Comparison of ENCODE assay signal across 28 mouse cellular contexts in the genomic region with DNA sequence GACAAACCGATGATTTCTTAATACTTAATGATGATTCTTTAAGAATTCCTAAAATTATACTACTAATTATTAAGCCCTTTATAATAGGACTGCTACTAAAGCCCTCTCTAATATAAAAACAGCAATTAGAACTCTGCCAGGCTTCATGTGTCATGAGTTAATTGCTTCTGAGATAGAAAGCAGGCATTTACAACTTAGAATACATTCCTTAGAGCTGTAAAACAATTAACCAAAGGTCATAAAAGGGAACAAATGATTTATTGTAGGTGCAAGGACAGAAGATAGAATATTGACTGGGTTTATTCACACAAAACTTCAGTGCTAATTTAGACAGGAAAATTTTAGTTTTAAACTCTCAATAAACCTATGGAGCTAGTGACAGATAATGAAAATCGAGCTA.
"Had no signal": no experiment of that assay in that cellular context is flagged by ENCODE, and none has a peak within 500 bp of the region (broad histone marks: within the 10 kb centered on the region; RNA-seq: fewer than 3 reads in every experiment).

No protein-coding gene starts in this region.

- H3K36me3 ChIP-seq: heart, embryonic 10.5 days; heart, embryonic 12.5 days; hindbrain, embryonic 10.5 days; hindbrain, embryonic 12.5 days; hindbrain, embryonic 15.5 days; kidney, embryonic 15.5 days; limb, embryonic 10.5 days; limb, embryonic 12.5 days; liver, embryonic 13.5 days; liver, embryonic 15.5 days had no signal

- DNase-seq: gastrocnemius, adult 2 months; gastrocnemius, postnatal 10 days; gastrocnemius, postnatal 25 days; heart, adult 18-20 months; heart, postnatal 10 days; heart, postnatal 4 days; kidney, adult 11 months; kidney, adult 2 months; kidney, adult 9 months; kidney, postnatal 14 days; kidney, postnatal 36 days; layer of hippocampus, adult 9-11 months; layer of hippocampus, postnatal 36 days; liver; liver, embryonic 13.5 days had no signal

- H3K9ac ChIP-seq: heart, embryonic 12.5 days; hindbrain, embryonic 12.5 days; hindbrain, embryonic 15.5 days; kidney, embryonic 15.5 days; limb, embryonic 12.5 days; liver, embryonic 13.5 days; liver, embryonic 15.5 days had no signal

- H3K27me3 ChIP-seq: heart, embryonic 12.5 days; hindbrain, embryonic 12.5 days; hindbrain, embryonic 15.5 days; kidney, embryonic 15.5 days; limb, embryonic 12.5 days; liver, embryonic 13.5 days; liver, embryonic 15.5 days had no signal

- H3K4me3 ChIP-seq: gastrocnemius, adult 2 months; heart, embryonic 10.5 days; heart, embryonic 12.5 days; hindbrain, embryonic 10.5 days; hindbrain, embryonic 12.5 days; hindbrain, embryonic 15.5 days; kidney, embryonic 15.5 days; layer of hippocampus, adult 2 months; limb, embryonic 10.5 days; limb, embryonic 12.5 days; liver, embryonic 13.5 days; liver, embryonic 15.5 days had no signal

- H3K27ac ChIP-seq: gastrocnemius, adult 2 months; heart, embryonic 10.5 days; hindbrain, embryonic 10.5 days; hindbrain, embryonic 12.5 days; hindbrain, embryonic 15.5 days; hindbrain, postnatal 0 days; kidney, embryonic 15.5 days; kidney, postnatal 0 days; layer of hippocampus, adult 2 months; limb, embryonic 10.5 days; limb, embryonic 12.5 days; liver, embryonic 13.5 days; liver, embryonic 15.5 days had no signal

- H3K9me3 ChIP-seq: heart, embryonic 10.5 days; heart, embryonic 12.5 days; hindbrain, embryonic 10.5 days; hindbrain, embryonic 12.5 days; hindbrain, embryonic 15.5 days; kidney, embryonic 15.5 days; limb, embryonic 10.5 days; limb, embryonic 12.5 days; liver, embryonic 13.5 days; liver, embryonic 15.5 days had no signal

- H3K4me2 ChIP-seq: heart, embryonic 12.5 days; hindbrain, embryonic 12.5 days; hindbrain, embryonic 15.5 days; kidney, embryonic 15.5 days; limb, embryonic 12.5 days; liver, embryonic 11.5 days; liver, embryonic 13.5 days; liver, embryonic 15.5 days had no signal

- H3K4me1 ChIP-seq: heart, embryonic 10.5 days; heart, embryonic 12.5 days; hindbrain, embryonic 10.5 days; hindbrain, embryonic 12.5 days; hindbrain, embryonic 15.5 days; kidney, embryonic 15.5 days; limb, embryonic 10.5 days; limb, embryonic 12.5 days; liver, embryonic 13.5 days; liver, embryonic 15.5 days had no signal

- ATAC-seq: hindbrain, postnatal 0 days had no signal
